Mouse (Mus musculus): ENCODE results near the gene Hoxd12. TPM values are rescaled to one million over a fixed set of nuclear protein-coding genes. Genes with fewer than 3 reads are reported as not detected.

Hoxd12 gene
- polyA plus RNA-seq, 1 experiment from 2014 or later: not detected

GRCm38 (mm10) chr2:74726973-74727639 lies 52.3 kb downstream of the Hoxd12 start:
- Histone ChIP-seq H3K27ac (no peak overlapping the region), H3K4me3 (replicated peaks) (peak overlapping the region; percentile 20; the same call in 1 of the 2 replicates), H3K4me2 (peak overlapping the region; percentile 8; the same call in 1 of the 2 replicates), H3K9me3 (no peaks in the 10 kb centered on the region), H3K27me3 (peaks cover 98% of the 10 kb centered on the region), H3K4me1 (peaks cover 7% of the 10 kb centered on the region), H3K9ac (no peak overlapping the region), H3K36me3 (replicated peaks) (no peaks in the 10 kb centered on the region)
- under 1% methylated on average over 43 of the region's 43 CpGs for WGBS
- ATAC-seq (ENCODE audit: low FRiP score): no peak

MicroRNAs encoded within 50 kb of the gene (microRNA counts, 519-probe panel; counts per million panel counts)
- microRNA mmu-miR-10b: not detected

Small RNA genes within 50 kb of the gene (microRNA-seq; reads per million reads assigned to microRNA genes)
- gene Gm44463: not detected
- 73.3 reads per million, percentile 47 among the genes with 10 or more reads in this experiment for gene Mir10b

Other genes with a start within 250 kb of the Hoxd12 start
- 55.0 and 57.4 TPM in 2 replicates for gene Lnpk, start 95.6 kb upstream of the Hoxd12 start, polyA plus RNA-seq (2016; fragmentation: Nextera tagmentation; extraction: Ambion mirVana)
- not detected in 2 replicates for gene Evx2, start 15.5 kb upstream of the Hoxd12 start, polyA plus RNA-seq (2016; fragmentation: Nextera tagmentation; extraction: Ambion mirVana)
- gene Hoxd13, start 6.7 kb upstream of the Hoxd12 start, polyA plus RNA-seq (2016; fragmentation: Nextera tagmentation; extraction: Ambion mirVana): not detected in 2 replicates
- not detected in 2 replicates for gene Hoxd11, start 4.5 kb downstream of the Hoxd12 start, polyA plus RNA-seq (2016; fragmentation: Nextera tagmentation; extraction: Ambion mirVana)
- not detected in 2 replicates for gene Hoxd10, start 16.9 kb downstream of the Hoxd12 start, polyA plus RNA-seq (2016; fragmentation: Nextera tagmentation; extraction: Ambion mirVana)
- not detected in 2 replicates for gene Hoxd9, start 22.7 kb downstream of the Hoxd12 start, polyA plus RNA-seq (2016; fragmentation: Nextera tagmentation; extraction: Ambion mirVana)
- gene Hoxd8, start 29.6 kb downstream of the Hoxd12 start, polyA plus RNA-seq (2016; fragmentation: Nextera tagmentation; extraction: Ambion mirVana): 0.08 TPM in 1 of 2 replicates, not detected in the other
- gene Hoxd3, start 36.9 kb downstream of the Hoxd12 start, polyA plus RNA-seq (2016; fragmentation: Nextera tagmentation; extraction: Ambion mirVana): not detected in 2 replicates
- gene Hoxd4, start 36.9 kb downstream of the Hoxd12 start, polyA plus RNA-seq (2016; fragmentation: Nextera tagmentation; extraction: Ambion mirVana): not detected in 2 replicates
- not detected in 2 replicates for gene Gm28230, start 51.7 kb downstream of the Hoxd12 start, polyA plus RNA-seq (2016; fragmentation: Nextera tagmentation; extraction: Ambion mirVana)
- gene Hoxd1, start 88.0 kb downstream of the Hoxd12 start, polyA plus RNA-seq (2016; fragmentation: Nextera tagmentation; extraction: Ambion mirVana): 0.31 and 0.52 TPM in 2 replicates
- 120 TPM in 2 replicates for gene Mtx2, start 150.8 kb downstream of the Hoxd12 start, polyA plus RNA-seq (2016; fragmentation: Nextera tagmentation; extraction: Ambion mirVana)